Mouse (Mus musculus) liver, embryonic 16.5 days (tissue): ENCODE data around the gene Gm28539. TPM values are rescaled to one million over a fixed set of nuclear protein-coding genes. Genes with fewer than 3 reads are reported as not detected.
"Not testable (repeated sequence)": the region's sequence is repeated elsewhere in the genome, so short reads cannot be mapped to it uniquely, and the experiment has no call there.

Experiments
- ATAC-seq: fragments of 200-750 bp; cut with Nextera tagmentation; 2 replicates; pipeline ENCODE4 v1.8.0; 2017; ENCODE audit warnings: low read depth, mild to moderate bottlenecking, moderate number of reproducible peaks, moderate library complexity
- H3K27ac ChIP-seq: fragments of 300-500 bp; sonication (generic); 2 replicates; pipeline ENCODE4 v1.5.1; 2014; ENCODE audit warnings: mild to moderate bottlenecking, low read length
- H3K27me3 ChIP-seq: fragments of 300-500 bp; sonication (generic); 2 replicates; pipeline ENCODE4 v1.6.1; 2014; ENCODE audit warnings: low read depth, low read length, mixed read lengths; ENCODE audit not compliant: control insufficient read depth, insufficient read depth
- H3K36me3 ChIP-seq: fragments of 300-500 bp; sonication (generic); 2 replicates; pipeline ENCODE4 v1.6.1; 2014; ENCODE audit warnings: mild to moderate bottlenecking; ENCODE audit not compliant: control insufficient read depth, insufficient read depth
- H3K4me1 ChIP-seq: fragments of 300-500 bp; sonication (generic); 2 replicates; pipeline ENCODE4 v1.6.1; 2014; ENCODE audit warnings: low read depth, low read length, mixed read lengths; ENCODE audit not compliant: control insufficient read depth
- H3K4me2 ChIP-seq: fragments of 300-500 bp; sonication (generic); 2 replicates; pipeline ENCODE4 v1.6.1; 2014; ENCODE audit warnings: low read depth, low read length, mixed read lengths
- H3K4me3 ChIP-seq: fragments of 300-500 bp; sonication (generic); 2 replicates; pipeline ENCODE4 v1.5.1; 2014; ENCODE audit warnings: low read depth, mild to moderate bottlenecking, low read length
- H3K9ac ChIP-seq: fragments of 300-500 bp; sonication (generic); 2 replicates; pipeline ENCODE4 v1.6.1; 2014; ENCODE audit warnings: low read depth, low read length
- H3K9me3 ChIP-seq: fragments of 300-500 bp; sonication (generic); replicated peaks from 2 replicates; pipeline ENCODE4 v1.6.1; 2016; ENCODE audit warnings: low read length; ENCODE audit not compliant: control insufficient read depth
- WGBS: fragments of 180-500 bp; shearing (Covaris S2); extraction: QIAGEN DNeasy Blood & Tissue Kit; methylation state at CpG from one replicate; pipeline ENCODE4 v1.1.7; 2014; ENCODE audit not compliant: insufficient replicate concordance; 5-methylcytosine and 5-hydroxymethylcytosine counted together
- polyA plus RNA-seq: library from polyadenylated mRNA; unstranded; fragments of >200 nt; fragmentation: Nextera tagmentation; extraction: Ambion mirVana; gene quantifications from 2 replicates; pipeline ENCODE4 v1.2.1, GENCODE M21; 2015

The Gm28539 gene
- polyA plus RNA-seq, 1 experiment from 2014 or later = not detected

- H3K4me1 ChIP-seq = peaks cover 8% of the 10 kb centered on the region
- H3K9me3 ChIP-seq = no peaks in the 10 kb centered on the region
- H3K27me3 ChIP-seq = no peaks in the 10 kb centered on the region
- peaks cover 13% of the 10 kb centered on the region for H3K36me3 ChIP-seq
- no peak overlapping the region for H3K27ac ChIP-seq
- H3K4me2 ChIP-seq = peak overlapping the region; percentile 80
- peak overlapping the region; percentile 94 for H3K9ac ChIP-seq
- peak overlapping the region; percentile 77 for H3K4me3 ChIP-seq
- no peak for ATAC-seq
- 34% methylated on average over 3 of the region's 3 CpGs for WGBS
These were observed 314 bp upstream of the Gm28539 start for GRCm38 (mm10) chr16:18836073-18836467.

- Histone ChIP-seq H3K27ac (no peak overlapping the region), H3K9me3 (no peaks in the 10 kb centered on the region), H3K27me3 (no peaks in the 10 kb centered on the region), H3K4me3 (no peak overlapping the region), H3K36me3 (peaks cover 10% of the 10 kb centered on the region), H3K4me1 (peaks cover 8% of the 10 kb centered on the region), H3K4me2 (no peak overlapping the region), H3K9ac (no peak overlapping the region)
- 90% methylated on average over 4 of the region's 4 CpGs for WGBS
- no peak for ATAC-seq
These were observed 2.0 kb downstream of the Gm28539 start for GRCm38 (mm10) chr16:18838346-18838745.

GRCm38 (mm10) chr16:18846301-18846820 lies 10.0 kb downstream of the Gm28539 start:
- no peaks in the 10 kb centered on the region for H3K36me3 ChIP-seq
- no peak overlapping the region for H3K27ac ChIP-seq
- H3K9ac ChIP-seq = no peak overlapping the region
- no peak overlapping the region for H3K4me3 ChIP-seq
- no peaks in the 10 kb centered on the region for H3K27me3 ChIP-seq
- ATAC-seq = no peak
- H3K4me2 ChIP-seq = no peak overlapping the region
- WGBS = 78% methylated on average over 15 of the region's 15 CpGs
- no peaks in the 10 kb centered on the region for H3K9me3 ChIP-seq
- H3K4me1 ChIP-seq = no peaks in the 10 kb centered on the region

- not testable (repeated sequence) for H3K4me1 ChIP-seq, H3K36me3 ChIP-seq, H3K27me3 ChIP-seq, ATAC-seq, H3K27ac ChIP-seq, H3K9ac ChIP-seq, H3K4me3 ChIP-seq, H3K4me2 ChIP-seq, H3K9me3 ChIP-seq
- 79% methylated on average over 15 of the region's 17 CpGs for WGBS
These were observed 13.3 kb downstream of the Gm28539 start for GRCm38 (mm10) chr16:18849521-18850190.

- H3K36me3 ChIP-seq = no peaks in the 10 kb centered on the region
These were observed 22.2 kb downstream of the Gm28539 start for GRCm38 (mm10) chr16:18858551-18858950.

GRCm38 (mm10) chr16:18860186-18860585 lies 23.8 kb downstream of the Gm28539 start:
- WGBS = 41% methylated on average over 1 of the region's 1 CpGs
- no peak for ATAC-seq
- no peaks in the 10 kb centered on the region for H3K4me1 ChIP-seq
- no peak overlapping the region for H3K4me2 ChIP-seq
- no peaks in the 10 kb centered on the region for H3K36me3 ChIP-seq
- 0 out of 2 replicates have a peak, but pooled peaks cover 4% of the 10 kb centered on the region for H3K9me3 ChIP-seq
- no peaks in the 10 kb centered on the region for H3K27me3 ChIP-seq
- H3K9ac ChIP-seq = no peak overlapping the region
- H3K27ac ChIP-seq = no peak overlapping the region
- H3K4me3 ChIP-seq = no peak overlapping the region

More at GRCm38 (mm10) chr16:18858551-18858950, 22.2 kb downstream of the Gm28539 start:
- ATAC-seq = no peak
- 0 out of 2 replicates have a peak, but pooled peaks cover 4% of the 10 kb centered on the region for H3K9me3 ChIP-seq
- no peak overlapping the region for H3K4me3 ChIP-seq
- H3K9ac ChIP-seq = no peak overlapping the region
- H3K27me3 ChIP-seq = no peaks in the 10 kb centered on the region
- no peak overlapping the region for H3K27ac ChIP-seq
- no peaks in the 10 kb centered on the region for H3K4me1 ChIP-seq
- H3K4me2 ChIP-seq = no peak overlapping the region

- ATAC-seq = 0 out of 2 replicates have a peak, but pooled peaks have one; percentile 47
- peaks cover 14% of the 10 kb centered on the region for H3K4me1 ChIP-seq
- not testable (repeated sequence) for H3K27ac ChIP-seq, H3K9me3 ChIP-seq, H3K27me3 ChIP-seq, H3K9ac ChIP-seq, H3K4me3 ChIP-seq, H3K4me2 ChIP-seq
- peaks cover 18% of the 10 kb centered on the region; the same call in 1 of the 2 replicates for H3K36me3 ChIP-seq
- WGBS = 46% methylated on average over 1 of the region's 1 CpGs
These were observed 34.1 kb downstream of the Gm28539 start for GRCm38 (mm10) chr16:18870495-18870894.

GRCm38 (mm10) chr16:18876091-18876441 lies 39.7 kb downstream of the Gm28539 start:
- H3K4me1 ChIP-seq = peaks cover 23% of the 10 kb centered on the region
- under 1% methylated on average over 17 of the region's 17 CpGs for WGBS
- H3K27me3 ChIP-seq = no peaks in the 10 kb centered on the region
- peak overlapping the region; percentile 98 for H3K27ac ChIP-seq
- peak overlapping the region; percentile 98 for H3K4me2 ChIP-seq
- H3K9ac ChIP-seq = peak overlapping the region; percentile 66
- ATAC-seq = no peak
- peaks cover 18% of the 10 kb centered on the region; the same call in 1 of the 2 replicates for H3K36me3 ChIP-seq
- no peaks in the 10 kb centered on the region for H3K9me3 ChIP-seq
- H3K4me3 ChIP-seq = peak overlapping the region; percentile 93
